20 mouse cellular contexts compared by ENCODE assay signal in the genomic region with DNA sequence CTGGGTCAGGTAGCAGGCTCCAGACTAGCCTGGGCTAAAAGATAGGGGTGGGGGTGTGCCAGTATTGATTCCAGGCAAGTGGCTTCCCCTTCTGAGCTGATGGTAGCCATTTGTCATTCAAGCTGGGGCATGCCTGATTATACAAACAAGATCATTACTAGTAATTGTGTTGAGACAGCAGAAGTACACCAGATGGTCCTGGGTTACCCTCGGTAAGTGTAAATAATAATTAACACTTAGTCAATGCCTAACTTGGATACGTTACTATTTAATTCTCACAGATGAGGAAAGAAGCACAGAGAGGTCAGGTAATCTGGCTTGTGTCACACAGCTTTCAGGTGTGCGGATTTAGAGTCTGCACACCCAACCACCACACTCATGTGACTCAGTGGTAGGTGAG. TPM values are rescaled to one million over a fixed set of nuclear protein-coding genes. Genes with fewer than 3 reads are reported as not detected.
"Had no signal": no experiment of that assay in that cellular context is flagged by ENCODE, and none has a peak within 500 bp of the region (broad histone marks: within the 10 kb centered on the region; RNA-seq: fewer than 3 reads in every experiment).

No protein-coding gene starts in this region.

- H3K4me3 ChIP-seq: limb, embryonic 12.5 days; liver, embryonic 13.5 days; lung, embryonic 15.5 days; myocyte; neural tube, embryonic 15.5 days had no signal

- H3K9me3 ChIP-seq: limb, embryonic 12.5 days; liver, embryonic 13.5 days; lung, embryonic 15.5 days; neural tube, embryonic 15.5 days had no signal

- ATAC-seq: intestine, embryonic 16.5 days; liver, postnatal 0 days had no signal

- H3K36me3 ChIP-seq: limb, embryonic 12.5 days; liver, embryonic 13.5 days; lung, embryonic 15.5 days; neural tube, embryonic 15.5 days had no signal

- H3K9ac ChIP-seq: limb, embryonic 12.5 days; liver, embryonic 13.5 days; liver, postnatal 0 days; lung, embryonic 15.5 days; neural tube, embryonic 15.5 days had no signal

- H3K4me2 ChIP-seq: limb, embryonic 12.5 days; liver, embryonic 13.5 days; lung, embryonic 15.5 days; neural tube, embryonic 15.5 days had no signal

- H3K27ac ChIP-seq: limb, embryonic 12.5 days; liver, embryonic 13.5 days; lung, embryonic 15.5 days; macrophage; neural tube, embryonic 15.5 days had no signal

- H3K27me3 ChIP-seq: limb, embryonic 12.5 days; liver, embryonic 13.5 days; lung, embryonic 15.5 days; neural tube, embryonic 15.5 days had no signal

- H3K4me1 ChIP-seq: liver, embryonic 13.5 days; lung, embryonic 15.5 days; neural tube, embryonic 15.5 days had no signal

- DNase-seq: layer of hippocampus, adult 9-11 months; layer of hippocampus, postnatal 36 days; liver; liver, embryonic 13.5 days; liver, postnatal 0 days; lung, postnatal 14 days; midbrain, embryonic 14.5 days; right cerebral cortex, adult 18-20 months; right cerebral cortex, postnatal 25 days; thymus, postnatal 36 days had no signal

RNA-seq across cellular contexts. Expression of gene Fam151a, which starts 4.2 kb away (rescaled TPM):
- total RNA-seq: layer of hippocampus, postnatal 36 days; left cerebral cortex, postnatal 36 days; megakaryocyte-erythroid progenitor cell, adult 5-6 weeks had no signal
- polyA plus RNA-seq: limb, embryonic 12.5 days; macrophage; midbrain, embryonic 14.5 days; myocyte; neural tube, embryonic 11.5 days; neural tube, embryonic 15.5 days had no signal

RNA-seq across cellular contexts. Expression of gene Mroh7, which starts 7.2 kb away (rescaled TPM):
- total RNA-seq: megakaryocyte-erythroid progenitor cell, adult 5-6 weeks had no signal
- polyA plus RNA-seq: macrophage; myocyte; neural tube, embryonic 11.5 days; thymus, postnatal 0 days had no signal
